In genomic region chr11:36264776-36265466, GRCm38 (mm10) we compare ENCODE assay signal across 10 mouse cellular contexts.
DNase-seq lines count a peak whose midpoint lies in the region; ATAC-seq and TF ChIP-seq lines count a peak whose summit lies in the region.
"Had no signal": no experiment of that assay in that cellular context is flagged by ENCODE, and none has a peak within 500 bp of the region (broad histone marks: within the 10 kb centered on the region; RNA-seq: fewer than 3 reads in every experiment).

No protein-coding gene starts in this region.

- H3K4me3 ChIP-seq in forebrain, embryonic 16.5 days (replicated peaks; ENCODE audit: low read length), result no peak overlapping the region
- H3K4me3 ChIP-seq in limb, embryonic 15.5 days, result no peak overlapping the region
- no peak overlapping the region for H3K4me3 ChIP-seq in lung, adult 2 months (replicated peaks; ENCODE audit: extremely low read depth, low read depth, low read length)
- no peak overlapping the region for H3K4me3 ChIP-seq in intestine, embryonic 16.5 days (ENCODE audit: low read length)
- H3K4me3 ChIP-seq: erythroblast, embryonic 14.5 days had no signal

- ATAC-seq in frontal cortex, adult (ENCODE audit: low TSS enrichment), result peak; percentile 39; the same call in 1 of the 2 replicates
- ATAC-seq in forebrain, embryonic 16.5 days, result peak; percentile 74
- ATAC-seq in limb, embryonic 15.5 days (ENCODE audit: insufficient number of reproducible peaks, low FRiP score, low TSS enrichment, low read depth), result no peak
- ATAC-seq in intestine, embryonic 16.5 days, result no peak
- ATAC-seq: activated CD4-positive, CD25-positive, alpha-beta regulatory T cell, adult 4 months had no signal

- no peak for TF ChIP-seq CTCF in lung, adult 2 months (IDR thresholded peaks at IDR 0.05; ENCODE audit: insufficient read depth, low read length)

- no peak for TF ChIP-seq POLR2A in lung, adult 2 months (IDR thresholded peaks at IDR 0.05; ENCODE audit: borderline replicate concordance, extremely low read depth, low read depth, low read length)

- no peak for DNase-seq in frontal cortex, postnatal 14 days (ENCODE audit: low spot score in 2 of 2)
- peak; percentile 67 for DNase-seq in adrenal gland, postnatal 14 days
- DNase-seq in heart, adult 9 months (ENCODE audit: low spot score in 2 of 2), result no peak
- no peak for DNase-seq in lung, adult 2 months

- H3K27me3 ChIP-seq in forebrain, embryonic 16.5 days (replicated peaks; ENCODE audit: control insufficient read depth, insufficient read depth, low read length), result no peaks in the 10 kb centered on the region
- no peaks in the 10 kb centered on the region for H3K27me3 ChIP-seq in limb, embryonic 15.5 days
- no peaks in the 10 kb centered on the region for H3K27me3 ChIP-seq in intestine, embryonic 16.5 days (replicated peaks; ENCODE audit: control insufficient read depth, insufficient read depth, low read length)

- H3K9ac ChIP-seq in forebrain, embryonic 16.5 days (replicated peaks; ENCODE audit: low read depth, low read length), result no peak overlapping the region
- no peak overlapping the region for H3K9ac ChIP-seq in limb, embryonic 15.5 days
- no peak overlapping the region for H3K9ac ChIP-seq in intestine, embryonic 16.5 days (ENCODE audit: low read depth, low read length)

- H3K27ac ChIP-seq in forebrain, embryonic 16.5 days (ENCODE audit: low read length), result no peak overlapping the region
- H3K27ac ChIP-seq in limb, embryonic 15.5 days, result 0 out of 2 replicates have a peak overlapping the region, but pooled peaks have one; percentile 9
- no peak overlapping the region for H3K27ac ChIP-seq in intestine, embryonic 16.5 days (ENCODE audit: low read length)

- no peaks in the 10 kb centered on the region for H3K36me3 ChIP-seq in forebrain, embryonic 16.5 days (ENCODE audit: control insufficient read depth, insufficient read depth)
- no peaks in the 10 kb centered on the region for H3K36me3 ChIP-seq in limb, embryonic 15.5 days
- no peaks in the 10 kb centered on the region for H3K36me3 ChIP-seq in intestine, embryonic 16.5 days (ENCODE audit: control insufficient read depth, insufficient read depth, low read length)

- H3K4me2 ChIP-seq in forebrain, embryonic 16.5 days (ENCODE audit: low read length), result peak overlapping the region; percentile 15; the same call in 1 of the 2 replicates
- H3K4me2 ChIP-seq in limb, embryonic 15.5 days, result no peak overlapping the region
- H3K4me2 ChIP-seq in intestine, embryonic 16.5 days (ENCODE audit: low read depth, low read length), result no peak overlapping the region

- WGBS in forebrain, embryonic 16.5 days, result 22% methylated on average over 17 of the region's 17 CpGs
- whole genome bisulfite sequencing in limb, embryonic 15.5 days, result 59% methylated on average over 17 of the region's 17 CpGs
- 65% methylated on average over 17 of the region's 17 CpGs for WGBS in lung, adult 2 months
- WGBS in intestine, embryonic 16.5 days, result 78% methylated on average over 17 of the region's 17 CpGs

- H3K9me3 ChIP-seq in forebrain, embryonic 16.5 days (ENCODE audit: control insufficient read depth, low read length), result no peaks in the 10 kb centered on the region
- H3K9me3 ChIP-seq in limb, embryonic 15.5 days, result no peaks in the 10 kb centered on the region
- H3K9me3 ChIP-seq in intestine, embryonic 16.5 days (ENCODE audit: control insufficient read depth, low read length), result no peaks in the 10 kb centered on the region

- peaks cover 12% of the 10 kb centered on the region for H3K4me1 ChIP-seq in forebrain, embryonic 16.5 days (replicated peaks; ENCODE audit: control insufficient read depth, insufficient read depth, low read length)
- H3K4me1 ChIP-seq in limb, embryonic 15.5 days, result peaks cover 14% of the 10 kb centered on the region; the same call in 1 of the 2 replicates
- no peaks in the 10 kb centered on the region for H3K4me1 ChIP-seq in lung, adult 2 months (ENCODE audit: control insufficient read depth, insufficient read depth, low read length)
- H3K4me1 ChIP-seq in intestine, embryonic 16.5 days (ENCODE audit: control insufficient read depth, insufficient read depth, low read length), result no peaks in the 10 kb centered on the region

Comparison
In these comparisons a context has a peak if more than half of its experiments do, and no peak if none do; other contexts are left out.
1. ATAC-seq: peak in frontal cortex, adult (single experiment) and forebrain, embryonic 16.5 days (single experiment); none in limb, embryonic 15.5 days (single experiment) and intestine, embryonic 16.5 days (single experiment).